Mouse (Mus musculus) spleen, postnatal 4 days (tissue): ENCODE results near the gene Neurl4.
"Not testable (repeated sequence)": the region's sequence is repeated elsewhere in the genome, so short reads cannot be mapped to it uniquely, and the experiment has no call there.

Experiments used
- DNase-seq, 2 experiments: peaks; one replicate each; pipeline ENCODE4 v3.0.0; 2022; ENCODE audit warnings: low spot score in 2 of 2

Neurl4 gene

GRCm38 (mm10) chr11:69953267-69953915, 52.5 kb downstream of the Neurl4 start:
- no peak for DNase-seq

GRCm38 (mm10) chr11:69955618-69956017, 54.7 kb downstream of the Neurl4 start:
- DNase-seq = not testable (repeated sequence)

- DNase-seq = no peak
These were observed 55.3 kb downstream of the Neurl4 start for GRCm38 (mm10) chr11:69956218-69956617.

GRCm38 (mm10) chr11:69960616-69961015, 59.7 kb downstream of the Neurl4 start:
- DNase-seq = peak in 1 of 2 experiments; percentile 72

GRCm38 (mm10) chr11:69961841-69962240, 61.0 kb downstream of the Neurl4 start:
- peak in 1 of 2 experiments; percentile 55 for DNase-seq
